Mouse (Mus musculus): ENCODE results near the gene Tub.

- TF ChIP-seq EP300 (IDR thresholded peaks at IDR 0.05; ENCODE audit: insufficient read depth, low read depth, low read length) (no peak), CTCF (IDR thresholded peaks at IDR 0.05; ENCODE audit: low read depth, low read length) (no peak), POLR2A (IDR thresholded peaks at IDR 0.05; ENCODE audit: insufficient read depth, low read length) (no peak)
Observed at GRCm38 (mm10) chr7:109083813-109084184, 133.7 kb downstream of the Tub start.
